ENCODE assay signal across 13 mouse cellular contexts in genomic region chr10:98972359-98972758, GRCm38 (mm10).
"Had no signal": no experiment of that assay in that cellular context is flagged by ENCODE, and none has a peak within 500 bp of the region (broad histone marks: within the 10 kb centered on the region; RNA-seq: fewer than 3 reads in every experiment).

No protein-coding gene starts in this region.

- DNase-seq: kidney, postnatal 14 days; left cerebral cortex, postnatal 4 days; lung, adult 18-20 months; right cerebral cortex, postnatal 14 days; thymus, adult 2 months; thymus, postnatal 25 days had no signal

- H3K27ac ChIP-seq: kidney, embryonic 15.5 days; limb, embryonic 13.5 days; liver, embryonic 14.5 days; midbrain, embryonic 10.5 days; neural tube, embryonic 13.5 days; stomach, embryonic 15.5 days had no signal

- ATAC-seq: midbrain, embryonic 16.5 days had no signal

- H3K4me3 ChIP-seq: kidney, embryonic 15.5 days; limb, embryonic 13.5 days; midbrain, embryonic 10.5 days; neural tube, embryonic 13.5 days; stomach, embryonic 15.5 days had no signal
